Mouse (Mus musculus): ENCODE data around the gene Il12a.
"Not testable (repeated sequence)": the region's sequence is repeated elsewhere in the genome, so short reads cannot be mapped to it uniquely, and the experiment has no call there.

Gene Il12a

GRCm38 (mm10) chr3:68683579-68683978 is 6.9 kb upstream of the Il12a start:
- no peak for ATAC-seq (ENCODE audit: insufficient number of reproducible peaks, low FRiP score, low TSS enrichment)

DNA sequence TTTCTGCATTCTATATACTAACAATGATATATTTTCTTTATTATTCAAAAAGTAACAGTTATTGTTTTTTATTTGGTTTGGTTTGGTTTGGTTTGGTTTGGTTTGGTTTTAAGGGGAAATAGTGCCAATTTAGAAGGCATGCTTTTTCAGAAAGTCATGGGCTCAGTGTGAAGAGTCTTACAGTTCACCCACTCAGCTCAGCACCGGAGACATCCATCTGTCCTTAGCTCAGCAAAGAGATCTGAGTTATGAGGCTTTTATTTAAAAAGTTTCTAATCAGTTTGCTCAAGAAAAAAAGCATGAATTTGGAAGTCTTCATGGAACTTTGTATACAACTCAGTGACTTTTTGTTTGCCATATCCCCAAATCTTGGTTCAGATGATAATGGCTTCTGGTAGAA is 6.2 kb upstream of the Il12a start:
- ATAC-seq (ENCODE audit: insufficient number of reproducible peaks, low FRiP score, low TSS enrichment) = no peak

DNA sequence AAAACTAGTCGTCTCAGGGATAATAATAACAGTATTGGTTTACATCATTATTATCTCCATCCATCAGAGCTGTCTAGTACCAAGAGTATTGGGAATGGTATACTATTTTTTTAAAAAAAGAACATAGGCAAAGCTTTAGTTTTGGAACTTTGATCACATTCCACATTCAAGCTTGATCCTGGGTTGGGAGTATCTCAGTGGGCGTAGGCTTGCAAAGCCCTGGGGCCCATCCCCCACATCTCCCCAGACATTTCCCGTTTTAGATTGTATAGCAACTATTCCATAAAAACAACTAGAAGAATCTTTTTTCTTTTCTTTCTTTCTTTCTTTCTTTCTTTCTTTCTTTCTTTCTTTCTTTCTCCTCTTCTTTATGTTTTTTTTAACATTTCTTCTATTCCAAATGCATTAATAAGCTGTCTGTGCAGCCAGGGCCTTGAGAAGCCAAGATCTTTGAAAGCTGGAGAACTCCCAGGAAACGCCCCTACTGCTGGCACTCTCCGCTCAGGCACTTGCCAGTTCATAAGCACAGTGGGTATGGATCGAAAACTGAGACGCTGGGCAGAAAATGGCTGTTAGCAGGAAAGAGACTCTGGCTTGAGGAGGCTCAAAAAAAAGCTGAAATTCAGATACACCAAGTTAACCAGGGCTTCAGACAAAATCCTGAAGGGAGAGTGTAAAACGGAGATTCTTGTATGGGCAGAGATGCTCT is 3.4 kb upstream of the Il12a start:
- no peak for ATAC-seq (ENCODE audit: insufficient number of reproducible peaks, low FRiP score, low TSS enrichment)

GRCm38 (mm10) chr3:68689346-68689745 is 1.1 kb upstream of the Il12a start:
- ATAC-seq (ENCODE audit: insufficient number of reproducible peaks, low FRiP score, low TSS enrichment) = no peak

DNA sequence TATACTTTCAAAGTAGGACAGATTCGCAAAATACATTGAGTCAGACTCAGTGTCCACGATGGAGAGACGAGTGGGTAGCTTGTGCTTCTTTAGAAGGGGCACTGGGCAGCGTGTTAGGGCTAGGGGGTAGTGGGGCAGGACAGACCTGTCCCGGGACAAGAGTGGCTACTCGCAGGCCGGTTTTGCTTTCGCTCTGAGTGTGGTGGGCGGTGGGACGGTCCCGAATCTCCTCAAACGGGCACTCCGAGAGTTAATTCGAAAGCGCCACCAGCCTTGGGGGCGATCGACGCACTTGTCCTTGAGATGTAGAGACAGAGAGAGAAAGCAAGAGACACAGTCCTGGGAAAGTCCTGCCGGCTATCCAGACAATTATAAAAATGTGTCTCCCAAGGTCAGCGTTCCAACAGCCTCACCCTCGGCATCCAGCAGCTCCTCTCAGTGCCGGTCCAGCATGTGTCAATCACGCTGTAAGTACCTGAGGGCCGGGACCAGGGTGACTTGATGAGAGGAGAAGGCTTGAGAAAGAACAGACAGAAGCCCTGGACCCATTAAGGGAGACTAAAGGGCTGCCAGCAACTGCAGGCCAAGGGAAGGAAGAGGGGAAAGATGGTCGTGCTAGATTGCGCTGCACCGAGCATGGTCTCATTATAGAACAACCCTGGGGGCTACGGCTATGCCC is 795 bp downstream of the Il12a start:
- no peak for ATAC-seq (ENCODE audit: insufficient number of reproducible peaks, low FRiP score, low TSS enrichment)

DNA sequence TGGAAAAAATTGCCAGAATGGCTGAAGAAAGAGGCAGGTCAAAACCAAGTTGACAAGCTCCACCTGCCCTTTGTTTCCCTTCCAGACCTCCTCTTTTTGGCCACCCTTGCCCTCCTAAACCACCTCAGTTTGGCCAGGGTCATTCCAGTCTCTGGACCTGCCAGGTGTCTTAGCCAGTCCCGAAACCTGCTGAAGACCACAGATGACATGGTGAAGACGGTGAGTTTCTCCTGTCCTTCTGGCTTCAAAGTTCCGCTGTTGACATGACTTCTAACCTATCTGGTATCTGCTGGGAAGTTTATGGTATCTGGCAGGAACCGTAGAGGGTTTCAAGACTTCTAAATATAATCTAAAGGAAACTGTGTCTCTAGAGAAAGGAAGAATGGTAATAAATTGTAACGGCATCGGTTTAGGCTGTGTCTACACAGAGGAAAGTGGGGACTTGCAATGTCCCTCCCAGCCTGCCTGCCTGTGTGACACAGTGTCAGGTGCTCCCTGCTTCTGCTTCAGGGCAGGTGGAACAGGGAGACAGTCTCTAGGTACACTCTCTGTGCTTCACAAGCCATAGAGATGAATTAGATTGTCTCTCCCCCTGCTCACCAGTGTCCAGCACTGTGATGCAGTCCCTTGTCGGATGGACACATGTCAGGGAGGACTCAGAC is 1.6 kb downstream of the Il12a start:
- ATAC-seq (ENCODE audit: insufficient number of reproducible peaks, low FRiP score, low TSS enrichment) = no peak

- ATAC-seq (ENCODE audit: insufficient number of reproducible peaks, low FRiP score, low TSS enrichment) = no peak
Measured at GRCm38 (mm10) chr3:68692600-68693225, 2.3 kb downstream of the Il12a start.

- ATAC-seq (ENCODE audit: insufficient number of reproducible peaks, low FRiP score, low TSS enrichment) = peak; percentile 49; the same call in 1 of the 2 replicates
Measured at GRCm38 (mm10) chr3:68693441-68694048, 3.1 kb downstream of the Il12a start.

DNA sequence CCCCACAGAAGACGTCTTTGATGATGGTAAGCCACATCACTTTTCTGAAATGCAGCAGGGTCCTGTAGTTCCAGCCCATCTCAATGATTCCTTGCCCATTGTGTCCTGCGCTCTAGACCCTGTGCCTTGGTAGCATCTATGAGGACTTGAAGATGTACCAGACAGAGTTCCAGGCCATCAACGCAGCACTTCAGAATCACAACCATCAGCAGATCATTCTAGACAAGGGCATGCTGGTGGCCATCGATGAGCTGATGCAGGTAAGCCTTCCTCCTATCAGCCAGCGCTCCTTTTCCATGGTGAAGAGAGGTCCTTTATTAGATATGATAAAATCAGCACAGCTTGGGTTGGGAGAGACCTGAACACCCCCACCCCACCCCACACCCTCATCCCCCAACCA is 4.9 kb downstream of the Il12a start:
- no peak for ATAC-seq (ENCODE audit: insufficient number of reproducible peaks, low FRiP score, low TSS enrichment)

DNA sequence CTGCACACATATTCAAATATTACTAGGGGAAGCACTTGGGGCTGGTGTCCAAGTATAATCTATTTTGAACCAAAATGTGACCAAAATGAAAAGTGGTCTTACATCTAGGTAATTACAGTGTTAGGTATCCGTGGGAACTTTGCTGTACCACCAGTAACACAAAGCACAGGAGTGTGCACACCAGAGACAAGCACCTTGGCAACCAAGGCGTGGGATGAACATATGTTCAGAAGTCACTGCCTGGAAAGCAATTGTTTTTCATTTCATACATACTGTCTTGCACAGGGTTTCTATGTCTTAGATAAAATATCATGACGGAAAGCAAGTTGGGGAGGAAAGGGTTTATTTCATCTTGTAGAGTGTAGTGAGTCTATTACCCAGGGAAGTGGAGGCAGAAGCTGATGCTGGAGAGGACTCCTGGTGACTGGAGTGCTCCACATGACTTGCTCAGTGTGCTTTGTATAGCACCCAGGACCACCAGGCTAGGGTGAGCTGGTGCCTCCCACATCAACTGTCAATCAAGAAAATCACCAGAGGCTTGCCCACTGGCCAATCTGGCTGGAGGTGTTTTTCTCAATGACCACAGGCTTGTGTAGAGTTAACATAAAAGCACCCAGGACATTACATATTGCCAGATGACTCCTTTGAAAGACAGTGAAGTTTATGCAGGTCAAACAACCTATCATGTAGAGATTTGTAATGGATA is 6.2 kb downstream of the Il12a start:
- ATAC-seq (ENCODE audit: insufficient number of reproducible peaks, low FRiP score, low TSS enrichment) = no peak

DNA sequence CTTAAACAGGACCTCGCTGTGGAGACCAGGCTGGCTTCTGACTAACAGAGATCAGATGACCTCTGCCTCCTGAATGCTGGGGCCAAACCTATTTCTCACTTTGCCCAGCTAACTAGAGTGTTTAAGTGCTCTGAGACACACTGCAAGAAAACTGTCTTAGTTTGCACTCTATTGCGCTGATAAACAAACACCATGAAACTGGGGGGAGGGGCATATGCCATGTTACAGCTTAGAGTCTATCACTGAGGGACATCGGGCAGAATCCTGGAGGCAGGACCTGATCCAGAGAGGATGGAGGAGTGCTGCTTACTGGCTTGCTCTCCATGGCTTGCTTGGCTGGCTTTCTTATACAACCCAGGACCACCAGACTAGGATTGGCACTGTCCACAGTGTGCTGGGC is 8.2 kb downstream of the Il12a start:
- no peak for ATAC-seq (ENCODE audit: insufficient number of reproducible peaks, low FRiP score, low TSS enrichment)

GRCm38 (mm10) chr3:68700091-68700490 is 9.6 kb downstream of the Il12a start:
- no peak for ATAC-seq (ENCODE audit: insufficient number of reproducible peaks, low FRiP score, low TSS enrichment)

- no peak for ATAC-seq (ENCODE audit: insufficient number of reproducible peaks, low FRiP score, low TSS enrichment)
Measured at GRCm38 (mm10) chr3:68706307-68706706, 15.9 kb downstream of the Il12a start.

GRCm38 (mm10) chr3:68708230-68708629 is 17.8 kb downstream of the Il12a start:
- 0 out of 2 replicates have a peak, but pooled peaks have one; percentile 41 for ATAC-seq (ENCODE audit: insufficient number of reproducible peaks, low FRiP score, low TSS enrichment)

DNA sequence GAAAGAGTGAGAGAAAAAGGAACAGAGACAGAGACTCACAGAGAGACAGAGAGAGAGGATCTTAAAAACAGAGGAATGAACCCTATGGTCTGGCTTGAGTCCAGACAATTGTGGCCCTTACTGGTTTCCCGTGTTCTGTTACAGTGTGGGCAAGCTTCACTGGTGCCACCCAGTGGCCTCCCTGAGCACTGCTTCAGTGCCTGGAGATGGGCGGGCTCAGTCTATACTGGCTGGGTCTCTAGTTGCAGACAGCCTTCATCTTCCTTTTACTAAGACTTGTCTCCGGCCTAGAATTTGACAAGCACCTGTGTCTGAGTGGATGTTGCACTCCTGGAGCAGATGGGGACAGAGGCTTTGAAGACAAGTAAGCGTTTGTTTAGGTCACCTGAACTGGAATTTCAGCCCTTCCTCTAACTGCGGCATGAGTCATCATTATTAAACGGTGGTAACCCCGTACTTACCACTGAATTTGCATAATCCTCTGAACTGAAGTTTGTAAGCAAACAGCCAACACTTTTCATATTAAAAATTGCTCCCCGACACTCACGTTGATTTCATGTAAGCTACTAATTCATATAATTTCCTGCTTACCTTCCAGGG is 18.9 kb downstream of the Il12a start:
- ATAC-seq (ENCODE audit: insufficient number of reproducible peaks, low FRiP score, low TSS enrichment) = peak; percentile 69

GRCm38 (mm10) chr3:68710436-68710835 is 20.0 kb downstream of the Il12a start:
- no peak for ATAC-seq (ENCODE audit: insufficient number of reproducible peaks, low FRiP score, low TSS enrichment)

DNA sequence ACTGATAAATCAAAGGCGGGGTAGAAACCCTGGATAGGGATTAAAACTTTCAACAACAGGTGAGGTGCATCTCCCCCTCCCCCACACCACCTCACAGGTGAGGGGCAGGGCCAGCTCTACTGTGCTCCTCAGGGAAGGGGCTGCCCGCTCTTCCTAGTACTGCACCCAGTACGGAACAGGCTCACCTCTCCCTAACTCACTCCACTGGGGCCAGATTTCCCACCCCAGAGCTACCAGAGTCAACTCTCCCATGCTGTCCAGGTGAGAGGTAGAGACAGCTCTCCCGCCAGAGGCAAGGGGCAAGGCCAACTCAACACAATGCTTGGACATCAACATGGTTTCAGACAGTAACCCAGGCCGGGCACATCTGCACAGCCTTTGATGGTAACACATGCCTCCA is 21.1 kb downstream of the Il12a start:
- ATAC-seq (ENCODE audit: insufficient number of reproducible peaks, low FRiP score, low TSS enrichment) = no peak

GRCm38 (mm10) chr3:68713550-68713949 is 23.1 kb downstream of the Il12a start:
- peak; percentile 37; the same call in 1 of the 2 replicates for ATAC-seq (ENCODE audit: insufficient number of reproducible peaks, low FRiP score, low TSS enrichment)

DNA sequence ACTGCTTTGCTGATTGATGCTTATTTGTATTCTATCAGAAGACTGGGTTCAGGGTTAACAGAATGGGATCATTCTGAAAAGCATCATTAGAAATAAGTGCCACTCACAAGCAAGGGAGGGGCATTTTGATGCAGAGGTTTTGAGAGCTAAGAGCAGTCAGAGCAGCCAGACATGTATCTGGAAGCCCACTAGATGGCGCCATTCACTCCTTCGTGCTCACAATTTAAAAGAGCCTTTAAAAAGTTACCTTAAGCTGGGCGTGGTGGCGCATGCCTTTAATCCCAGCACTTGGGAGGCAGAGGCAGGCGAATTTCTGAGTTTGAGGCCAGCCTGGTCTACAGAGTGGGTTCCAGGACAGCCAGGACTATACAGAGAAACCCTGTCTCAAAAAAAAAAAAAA is 26.9 kb downstream of the Il12a start:
- not testable (repeated sequence) for ATAC-seq (ENCODE audit: insufficient number of reproducible peaks, low FRiP score, low TSS enrichment)
